Mouse (Mus musculus) embryonic stem cell, embryonic (primary cell): Measurements from ENCODE around the gene Mrps7.

Experiments
- CTCF ChIA-PET, 4 experiments: fragments of 300-600 bp in 2 of 4; fragments of 350-600 bp in 2 of 4; sonication (Branson Sonifier 250); formaldehyde crosslinking; loops; one replicate each; lab custom pipeline; 2022; ENCODE audit warnings: inconsistent platforms in 2 of 4; lab: Charles Lee
- POLR2A ChIA-PET, 4 experiments: fragments of 300-600 bp in 2 of 4; fragments of 350-600 bp in 2 of 4; sonication (Branson Sonifier 250); formaldehyde crosslinking; loops; one replicate each; lab custom pipeline; 2022; ENCODE audit warnings: antibody characterized with exemption in 4 of 4, inconsistent platforms in 1 of 4; lab: Charles Lee

Gene Mrps7

GRCm38 (mm10) chr11:115640978-115641663 is 37.4 kb downstream of the Mrps7 start:
- CTCF ChIA-PET = interaction anchor here in 3 of 4 experiments (0.5 to 9.0 kb wide), 6 partner anchors 10 to 81 kb away, joined by 3 to 93 read pairs (median 9); partner anchors contain the start of genes Mif4gd (in 1 of the 3) and Slc25a19 (in 1 of the 3)

GRCm38 (mm10) chr11:115641664-115642036 is 37.9 kb downstream of the Mrps7 start:
- ChIA-PET POLR2A (interaction anchor here in 3 of 4 experiments (0.7 to 9.4 kb wide), 14 partner anchors 9 to 249 kb away, joined by 3 to 95 read pairs (median 7); partner anchors contain the start of genes Slc25a19 (in 2 of the 3) and Mif4gd (in 1 of the 3)), CTCF (interaction anchor here in 3 of 4 experiments (0.7 to 9.0 kb wide), 4 partner anchors 10 to 73 kb away, joined by 6 to 93 read pairs (median 13); partner anchors contain the start of gene Slc25a19 (in 1 of the 3))

More at GRCm38 (mm10) chr11:115640978-115641663, 37.4 kb downstream of the Mrps7 start:
- POLR2A ChIA-PET = interaction anchor here in 3 of 4 experiments (0.8 to 9.4 kb wide), 23 partner anchors 8 to 364 kb away, joined by 3 to 95 read pairs (median 5); partner anchors contain the start of genes Grb2 (in 2 of the 3), Slc25a19 (in 2 of the 3), Fdxr (in 1 of the 3) and Mif4gd (in 1 of the 3)

- ChIA-PET CTCF (interaction anchor here (0.5 to 9.0 kb wide), 13 partner anchors 11 to 552 kb away, joined by 3 to 93 read pairs (median 5); partner anchors contain the start of genes Grb2 (in 1 of the 4), Mif4gd (in 1 of the 4) and Slc25a19 (in 1 of the 4)), POLR2A (interaction anchor here (0.5 to 9.4 kb wide), 25 partner anchors 8 to 1064 kb away, joined by 3 to 95 read pairs (median 5); partner anchors contain the start of genes Mif4gd (in 2 of the 4), Slc25a19 (in 2 of the 4), Grb2 (in 1 of the 4) and Tsen54 (in 1 of the 4))
Observed at GRCm38 (mm10) chr11:115642705-115643104, 39.0 kb downstream of the Mrps7 start.

GRCm38 (mm10) chr11:115643265-115643664 is 39.5 kb downstream of the Mrps7 start:
- ChIA-PET POLR2A (interaction anchor here (0.7 to 9.4 kb wide), 26 partner anchors 10 to 1064 kb away, joined by 3 to 95 read pairs (median 3); partner anchors contain the start of genes Mif4gd (in 2 of the 4), Slc25a19 (in 2 of the 4), Grb2 (in 1 of the 4) and Tsen54 (in 1 of the 4)), CTCF (interaction anchor here (0.5 to 9.0 kb wide), 18 partner anchors 12 to 1712 kb away, joined by 3 to 93 read pairs (median 4); partner anchors contain the start of genes Grb2 (in 1 of the 4), Mif4gd (in 1 of the 4) and Slc25a19 (in 1 of the 4))

- CTCF ChIA-PET = interaction anchor here (0.6 to 9.0 kb wide), 12 partner anchors 12 to 87 kb away, joined by 3 to 93 read pairs (median 6); partner anchors contain the start of genes Grb2 (in 1 of the 4) and Slc25a19 (in 1 of the 4)
- POLR2A ChIA-PET = interaction anchor here in 3 of 4 experiments (0.6 to 9.4 kb wide), 17 partner anchors 9 to 521 kb away, joined by 3 to 95 read pairs (median 4); partner anchors contain the start of genes Mif4gd (in 2 of the 3), Grb2 (in 1 of the 3) and Slc25a19 (in 1 of the 3)
Observed at GRCm38 (mm10) chr11:115644308-115644707, 40.6 kb downstream of the Mrps7 start.

GRCm38 (mm10) chr11:115645498-115645897 is 41.8 kb downstream of the Mrps7 start:
- ChIA-PET CTCF (interaction anchor here in 1 of 4 experiments (9.0 kb wide), 1 partner anchor 14 kb away, joined by 93 read pairs; the partner anchor contains the start of gene Slc25a19), POLR2A (interaction anchor here in 2 of 4 experiments (0.6 to 9.4 kb wide), 10 partner anchors 11 to 379 kb away, joined by 3 to 95 read pairs (median 4); partner anchors contain the start of genes Grb2 (in 1 of the 2), Mif4gd (in 1 of the 2) and Slc25a19 (in 1 of the 2))

- ChIA-PET POLR2A (interaction anchor here in 3 of 4 experiments (0.6 to 2.5 kb wide), 8 partner anchors 9 to 328 kb away, joined by 3 to 10 read pairs (median 3); no protein-coding TSS in a partner anchor), CTCF (interaction anchor here (0.5 to 9.0 kb wide), 14 partner anchors 15 to 390 kb away, joined by 3 to 93 read pairs (median 4); partner anchors contain the start of gene Slc25a19 (in 2 of the 4))
Observed at GRCm38 (mm10) chr11:115646439-115646838, 42.7 kb downstream of the Mrps7 start.

GRCm38 (mm10) chr11:115647459-115647858 is 43.7 kb downstream of the Mrps7 start:
- CTCF ChIA-PET = interaction anchor here (0.6 to 9.0 kb wide), 12 partner anchors 16 to 492 kb away, joined by 3 to 93 read pairs (median 4); partner anchors contain the start of genes Slc25a19 (in 2 of the 4) and Caskin2 (in 1 of the 4)
- POLR2A ChIA-PET = interaction anchor here in 2 of 4 experiments (1.1 to 6.3 kb wide), 9 partner anchors 8 to 58 kb away, joined by 3 to 54 read pairs (median 4); no protein-coding TSS in a partner anchor

- ChIA-PET CTCF (interaction anchor here in 2 of 4 experiments (1.0 to 2.8 kb wide), 4 partner anchors 14 to 49 kb away, joined by 3 to 14 read pairs (median 4); partner anchors contain the start of gene Mif4gd (in 1 of the 2)), POLR2A (interaction anchor here in 2 of 4 experiments (0.8 to 6.3 kb wide), 14 partner anchors 8 to 164 kb away, joined by 3 to 54 read pairs (median 4); partner anchors contain the start of genes Caskin2 (in 1 of the 2) and Mif4gd (in 1 of the 2))
Observed at GRCm38 (mm10) chr11:115649706-115650105, 46.0 kb downstream of the Mrps7 start.

- CTCF ChIA-PET = interaction anchor here in 2 of 4 experiments (0.6 to 1.2 kb wide), 4 partner anchors 15 to 65 kb away, joined by 3 to 4 read pairs (median 3); no protein-coding TSS in a partner anchor
Observed at GRCm38 (mm10) chr11:115651680-115652079, 48.0 kb downstream of the Mrps7 start.

GRCm38 (mm10) chr11:115653194-115653593 is 49.5 kb downstream of the Mrps7 start:
- POLR2A ChIA-PET = interaction anchor here in 1 of 4 experiments (1.0 to 6.3 kb wide), 4 partner anchors 9 to 81 kb away, joined by 3 to 54 read pairs (median 4); no protein-coding TSS in a partner anchor
- CTCF ChIA-PET = interaction anchor here in 1 of 4 experiments (0.9 to 1.3 kb wide), 2 partner anchors 26 to 69 kb away, joined by 3 read pairs; no protein-coding TSS in a partner anchor

More at GRCm38 (mm10) chr11:115651680-115652079, 48.0 kb downstream of the Mrps7 start:
- POLR2A ChIA-PET = interaction anchor here in 2 of 4 experiments (0.6 to 6.3 kb wide), 10 partner anchors 8 to 369 kb away, joined by 3 to 54 read pairs (median 4); no protein-coding TSS in a partner anchor

GRCm38 (mm10) chr11:115654128-115654527 is 50.4 kb downstream of the Mrps7 start:
- ChIA-PET POLR2A (interaction anchor here in 1 of 4 experiments (1.1 kb wide), 1 partner anchor 9 kb away, joined by 4 read pairs; no protein-coding TSS in a partner anchor), CTCF (interaction anchor here in 2 of 4 experiments (0.5 to 0.9 kb wide), 2 partner anchors 25 to 43 kb away, joined by 3 to 4 read pairs; no protein-coding TSS in a partner anchor)
